23 mouse cellular contexts compared by ENCODE assay signal in genomic region chr19:29518409-29518808, GRCm38 (mm10). TPM values are rescaled to one million over a fixed set of nuclear protein-coding genes. Genes with fewer than 3 reads are reported as not detected.
A peak's percentile ranks its signal among the peaks of the same experiment; 100 is the strongest.
DNase-seq lines count a peak whose midpoint lies in the region; ATAC-seq lines count a peak whose summit lies in the region.
"Had no signal": no experiment of that assay in that cellular context is flagged by ENCODE, and none has a peak within 500 bp of the region (broad histone marks: within the 10 kb centered on the region; RNA-seq: fewer than 3 reads in every experiment).

No protein-coding gene starts in this region.

- ATAC-seq in midbrain, embryonic 11.5 days (ENCODE audit: low FRiP score): no peak
- no peak for ATAC-seq in midbrain, embryonic 16.5 days
- ATAC-seq: activated CD4-positive, CD25-positive, alpha-beta regulatory T cell, adult 4 months; CD4-positive, CD25-positive, alpha-beta regulatory T cell, adult 4 months; forebrain, embryonic 13.5 days; forebrain, postnatal 0 days; hindbrain, postnatal 0 days; Patski had no signal

- H3K27ac ChIP-seq in midbrain, embryonic 11.5 days (ENCODE audit: low read depth, low read length): no peak overlapping the region
- H3K27ac ChIP-seq in midbrain, embryonic 16.5 days (ENCODE audit: low read length): no peak overlapping the region
- H3K27ac ChIP-seq: forebrain, embryonic 13.5 days; heart, embryonic 10.5 days; hindbrain, embryonic 13.5 days; hindbrain, postnatal 0 days had no signal

- no peak overlapping the region for H3K4me2 ChIP-seq in midbrain, embryonic 11.5 days
- H3K4me2 ChIP-seq in midbrain, embryonic 16.5 days (ENCODE audit: low read length): no peak overlapping the region
- H3K4me2 ChIP-seq: forebrain, embryonic 13.5 days; hindbrain, embryonic 13.5 days had no signal

- no peaks in the 10 kb centered on the region for H3K36me3 ChIP-seq in midbrain, embryonic 11.5 days (ENCODE audit: control insufficient read depth, insufficient read depth, low read length)
- H3K36me3 ChIP-seq in midbrain, embryonic 16.5 days (ENCODE audit: control insufficient read depth, insufficient read depth, low read length): no peaks in the 10 kb centered on the region
- H3K36me3 ChIP-seq: hindbrain, embryonic 13.5 days had no signal

- peak; percentile 54 for DNase-seq in gastrocnemius, adult 18-20 months (ENCODE audit: low spot score)
- DNase-seq in gastrocnemius, postnatal 4 days (ENCODE audit: low spot score in 2 of 2): no peak
- DNase-seq in midbrain, embryonic 11.5 days (ENCODE audit: low spot score, missing footprints): peak; percentile 68
- DNase-seq in adipocyte (ENCODE audit: low spot score) (peak; percentile 80), liver (no peak)
- DNase-seq in thymus, postnatal 14 days: no peak
- DNase-seq: adrenal gland, adult 2 months; B cell, adult 2 months; cerebellum, adult 18-20 months; cerebellum, adult 9-11 months; forebrain, postnatal 0 days; heart, adult 18-20 months; heart, postnatal 10 days; kidney, adult 11 months; kidney, adult 9 months had no signal

- H3K9me3 ChIP-seq in midbrain, embryonic 11.5 days (ENCODE audit: control insufficient read depth, low read length): no peaks in the 10 kb centered on the region; the same call in 1 of the 2 replicates
- H3K9me3 ChIP-seq in midbrain, embryonic 16.5 days (replicated peaks; ENCODE audit: control insufficient read depth, low read length, poor library complexity, severe bottlenecking): no peaks in the 10 kb centered on the region
- H3K9me3 ChIP-seq: forebrain, embryonic 13.5 days; heart, embryonic 10.5 days; hindbrain, embryonic 13.5 days had no signal

- H3K4me3 ChIP-seq in midbrain, embryonic 11.5 days (ENCODE audit: low read depth, low read length): no peak overlapping the region
- no peak overlapping the region for H3K4me3 ChIP-seq in midbrain, embryonic 16.5 days (ENCODE audit: low read depth, low read length)
- H3K4me3 ChIP-seq: forebrain, embryonic 13.5 days; heart, embryonic 10.5 days; hindbrain, embryonic 13.5 days had no signal

- WGBS in midbrain, embryonic 11.5 days: 94% methylated on average over 7 of the region's 7 CpGs
- 92% methylated on average over 7 of the region's 7 CpGs for WGBS in midbrain, embryonic 16.5 days

- no peaks in the 10 kb centered on the region for H3K27me3 ChIP-seq in midbrain, embryonic 11.5 days (ENCODE audit: control insufficient read depth, insufficient read depth, low read length)
- H3K27me3 ChIP-seq in midbrain, embryonic 16.5 days (ENCODE audit: control insufficient read depth, insufficient read depth, low read depth, low read length): no peaks in the 10 kb centered on the region
- H3K27me3 ChIP-seq: forebrain, embryonic 13.5 days; hindbrain, embryonic 13.5 days; Patski had no signal

- H3K9ac ChIP-seq in midbrain, embryonic 11.5 days (ENCODE audit: low read length): no peak overlapping the region
- H3K9ac ChIP-seq in midbrain, embryonic 16.5 days (ENCODE audit: low read depth, low read length): no peak overlapping the region
- H3K9ac ChIP-seq: forebrain, embryonic 13.5 days; forebrain, postnatal 0 days; hindbrain, embryonic 13.5 days had no signal

- no peaks in the 10 kb centered on the region; the same call in 1 of the 2 replicates for H3K4me1 ChIP-seq in midbrain, embryonic 11.5 days (ENCODE audit: control insufficient read depth, insufficient read depth, low read length)
- H3K4me1 ChIP-seq in midbrain, embryonic 16.5 days (ENCODE audit: control insufficient read depth, insufficient read depth, low read length): peaks cover 6% of the 10 kb centered on the region

RNA-seq across cellular contexts. Expression of gene Ric1, which starts 3.7 kb away (rescaled TPM):
- 10 to 100 TPM; 25.6 to 28.0 TPM for total RNA-seq in gastrocnemius, adult 18-20 months (2021)
- total RNA-seq in gastrocnemius, postnatal 4 days (2021): 10 to 100 TPM; 34.2 to 40.2 TPM
- 10.8 and 11.8 TPM in 2 replicates for polyA plus RNA-seq in midbrain, embryonic 11.5 days (2014; fragmentation: Nextera tagmentation; extraction: Ambion mirVana)
- polyA plus RNA-seq in midbrain, embryonic 16.5 days (2015; fragmentation: Nextera tagmentation; extraction: Ambion mirVana): 12.4 and 12.6 TPM in 2 replicates

Comparison
In these comparisons a context has a peak if more than half of its experiments do, and no peak if none do; other contexts are left out.
1. DNase-seq: peak in gastrocnemius, adult 18-20 months (single experiment), midbrain, embryonic 11.5 days (single experiment) and adipocyte (single experiment); none in gastrocnemius, postnatal 4 days (0 of 2), liver (single experiment) and thymus, postnatal 14 days (single experiment).